Mouse (Mus musculus) bone marrow macrophage, adult 2 months (primary cell): Measurements from ENCODE around the gene Tmem259.

Source experiments
- CTCF ChIP-seq: IDR thresholded peaks from 2 replicates; pipeline ENCODE4 v1.5.1; 2012; ENCODE audit warnings: low read depth, mild to moderate bottlenecking, low read length, moderate library complexity
- POLR2A ChIP-seq: IDR thresholded peaks from 2 replicates; pipeline ENCODE4 v1.6.1; 2012; ENCODE audit warnings: mild to moderate bottlenecking, low read depth, low read length, borderline replicate concordance

DNA sequence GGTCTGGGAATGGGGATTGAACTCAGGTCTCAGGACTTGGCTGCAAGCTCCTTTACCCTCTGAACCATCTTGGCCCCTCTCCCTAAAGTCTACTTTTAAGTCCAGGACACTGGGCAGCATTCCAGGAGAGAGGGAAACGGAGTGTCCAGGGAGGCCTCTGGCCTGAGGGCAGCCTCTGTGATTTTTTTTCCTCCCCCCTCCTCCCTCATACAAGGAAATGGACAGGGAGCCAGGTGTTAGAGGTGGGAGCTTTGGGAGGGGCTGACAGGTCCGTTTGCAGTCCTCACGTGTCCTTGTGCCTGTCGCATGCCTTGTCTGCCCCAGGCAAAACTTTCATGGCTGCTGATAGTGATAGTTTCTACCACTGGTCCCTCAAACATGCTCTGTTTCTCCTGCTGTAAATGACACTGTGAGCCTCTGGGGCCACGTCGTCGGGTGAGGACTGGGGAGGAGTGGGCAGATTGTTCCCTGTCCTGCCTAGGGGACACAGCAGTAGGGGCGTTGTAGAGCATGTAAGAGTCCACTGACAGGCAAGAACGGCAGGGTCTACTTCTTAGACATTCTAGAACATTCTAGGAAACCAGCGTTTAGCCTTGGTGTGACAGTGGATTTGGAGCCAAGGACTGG lies 47.7 kb downstream of the Tmem259 start:
- TF ChIP-seq CTCF (no peak), POLR2A (no peak)
